Mouse (Mus musculus): Measurements from ENCODE around the gene Iqsec1. TPM values are rescaled to one million over a fixed set of nuclear protein-coding genes. Genes with fewer than 3 reads are reported as not detected.
A peak's percentile ranks its signal among the peaks of the same experiment; 100 is the strongest.

Iqsec1 gene
- polyA plus RNA-seq, 1 experiment from 2014 or later = 17.4 TPM

DNA sequence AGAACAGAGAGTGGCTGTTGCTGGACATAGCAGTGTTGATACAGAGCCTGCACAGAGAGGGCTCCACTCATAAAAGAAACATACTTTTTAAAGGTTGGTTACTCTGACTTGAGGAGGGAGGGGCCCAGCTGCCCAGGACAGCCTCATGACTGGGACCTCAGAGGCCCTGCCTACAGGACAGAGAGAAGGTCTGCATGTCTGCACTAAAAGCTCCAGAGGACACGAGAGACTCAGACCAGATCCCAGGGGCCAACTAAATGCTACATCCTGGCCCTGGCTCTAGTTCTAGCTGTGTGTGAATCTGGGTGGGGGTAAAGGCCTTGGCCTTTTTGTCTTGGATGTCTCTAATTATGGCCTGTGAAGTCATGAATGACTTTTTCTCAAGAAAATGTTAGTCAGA is 288.4 kb downstream of the Iqsec1 start:
- Histone ChIP-seq H3K4me2 (ENCODE audit: low read depth, low read length) (no peak overlapping the region), H3K9me3 (ENCODE audit: control insufficient read depth, low read length) (no peaks in the 10 kb centered on the region), H3K9ac (ENCODE audit: low read depth, low read length) (no peak overlapping the region), H3K4me1 (ENCODE audit: control insufficient read depth, insufficient read depth, low read length) (peaks cover 44% of the 10 kb centered on the region), H3K27ac (replicated peaks; ENCODE audit: low read depth, low read length) (peak overlapping the region; percentile 66), H3K27me3 (replicated peaks; ENCODE audit: control insufficient read depth, insufficient read depth, low read length) (no peaks in the 10 kb centered on the region), H3K4me3 (ENCODE audit: low read depth, low read length) (no peak overlapping the region), H3K36me3 (ENCODE audit: control insufficient read depth, insufficient read depth, low read length) (no peaks in the 10 kb centered on the region)
- DNase-seq (ENCODE audit: low spot score) (no peak), ATAC-seq (ENCODE audit: low read depth) (no peak)
- WGBS = 71% methylated on average over 1 of the region's 1 CpGs

DNA sequence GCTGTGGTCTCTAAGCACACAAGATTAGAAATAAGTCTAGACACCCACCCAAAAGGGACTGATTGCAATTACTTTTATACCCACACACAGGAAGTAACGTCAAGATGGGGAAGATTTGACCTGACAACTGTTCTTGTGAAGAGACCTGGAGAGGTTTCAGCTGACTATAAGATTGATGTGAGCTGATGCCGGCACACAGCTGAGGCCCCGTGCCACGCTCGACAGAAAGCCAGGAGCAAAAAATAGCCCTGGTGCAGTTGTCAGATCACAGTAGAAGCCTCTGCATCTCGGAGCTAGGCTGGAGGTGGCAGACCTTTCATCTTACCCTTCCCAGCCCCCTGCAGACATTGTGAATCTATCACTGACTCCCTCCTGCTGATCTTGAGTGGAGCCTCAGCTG is 289.6 kb downstream of the Iqsec1 start:
- no peak overlapping the region for H3K9ac ChIP-seq (ENCODE audit: low read depth, low read length)
- no peak overlapping the region for H3K4me2 ChIP-seq (ENCODE audit: low read depth, low read length)
- peaks cover 8% of the 10 kb centered on the region for H3K36me3 ChIP-seq (ENCODE audit: control insufficient read depth, insufficient read depth, low read length)
- no peaks in the 10 kb centered on the region for H3K9me3 ChIP-seq (ENCODE audit: control insufficient read depth, low read length)
- H3K27me3 ChIP-seq (replicated peaks; ENCODE audit: control insufficient read depth, insufficient read depth, low read length) = no peaks in the 10 kb centered on the region
- ATAC-seq (ENCODE audit: low read depth) (no peak), DNase-seq (ENCODE audit: low spot score) (peak; percentile 50)
- H3K4me1 ChIP-seq (ENCODE audit: control insufficient read depth, insufficient read depth, low read length) = peaks cover 31% of the 10 kb centered on the region
- no peak overlapping the region for H3K4me3 ChIP-seq (ENCODE audit: low read depth, low read length)
- 47% methylated on average over 6 of the region's 6 CpGs for WGBS
- no peak overlapping the region for H3K27ac ChIP-seq (replicated peaks; ENCODE audit: low read depth, low read length)

DNA sequence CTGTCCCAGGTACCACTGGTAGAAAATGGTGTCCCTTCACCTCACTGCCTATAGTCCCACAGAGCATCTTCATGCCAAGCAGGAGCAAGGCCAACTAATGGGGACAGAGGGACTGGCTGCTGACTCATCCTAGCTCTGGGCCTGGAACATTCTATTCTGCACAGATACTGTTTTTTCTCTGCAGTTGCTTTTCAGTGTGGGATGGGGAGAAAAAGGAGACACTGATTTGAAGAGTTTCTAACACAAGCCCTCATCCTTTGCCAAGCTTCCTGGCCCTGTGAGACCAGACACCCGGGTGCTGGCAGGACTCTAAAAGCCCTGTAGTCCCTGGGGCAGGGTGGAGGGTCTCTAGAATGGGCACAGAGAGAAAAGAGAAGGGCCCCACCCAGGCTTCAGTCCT is 292.7 kb downstream of the Iqsec1 start:
- H3K27ac ChIP-seq (replicated peaks; ENCODE audit: low read depth, low read length) = no peak overlapping the region
- DNase-seq (ENCODE audit: low spot score) = no peak
- peaks cover 11% of the 10 kb centered on the region; the same call in 1 of the 2 replicates for H3K4me1 ChIP-seq (ENCODE audit: control insufficient read depth, insufficient read depth, low read length)
- no peak overlapping the region for H3K4me3 ChIP-seq (ENCODE audit: low read depth, low read length)
- 80% methylated on average over 1 of the region's 1 CpGs for WGBS
- no peaks in the 10 kb centered on the region for H3K27me3 ChIP-seq (replicated peaks; ENCODE audit: control insufficient read depth, insufficient read depth, low read length)
- H3K9ac ChIP-seq (ENCODE audit: low read depth, low read length) = no peak overlapping the region
- no peak for ATAC-seq (ENCODE audit: low read depth)
- H3K9me3 ChIP-seq (ENCODE audit: control insufficient read depth, low read length) = no peaks in the 10 kb centered on the region
- peaks cover 35% of the 10 kb centered on the region for H3K36me3 ChIP-seq (ENCODE audit: control insufficient read depth, insufficient read depth, low read length)
- H3K4me2 ChIP-seq (ENCODE audit: low read depth, low read length) = no peak overlapping the region

DNA sequence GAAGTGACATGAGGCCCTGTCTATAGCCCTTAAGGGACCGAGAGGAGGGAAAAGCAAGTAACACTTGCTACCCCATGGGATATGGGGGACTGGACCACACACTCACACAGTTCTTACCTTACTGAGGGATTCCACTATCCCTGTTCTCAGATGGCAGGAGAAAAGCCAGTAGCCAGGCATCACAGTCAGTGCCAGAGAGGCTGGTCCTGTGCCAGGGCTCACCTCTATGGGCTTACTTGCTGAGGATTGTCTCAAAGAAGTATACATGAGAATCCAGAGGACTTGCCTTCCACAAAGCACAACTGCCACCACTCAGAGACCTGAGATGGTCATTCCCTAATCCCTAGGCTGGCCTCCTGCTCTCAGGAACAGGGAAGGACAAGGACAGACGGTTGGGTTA is 296.1 kb downstream of the Iqsec1 start:
- Histone ChIP-seq H3K4me2 (ENCODE audit: low read depth, low read length) (no peak overlapping the region), H3K27me3 (replicated peaks; ENCODE audit: control insufficient read depth, insufficient read depth, low read length) (no peaks in the 10 kb centered on the region), H3K4me1 (ENCODE audit: control insufficient read depth, insufficient read depth, low read length) (no peaks in the 10 kb centered on the region), H3K4me3 (ENCODE audit: low read depth, low read length) (no peak overlapping the region), H3K27ac (replicated peaks; ENCODE audit: low read depth, low read length) (no peak overlapping the region), H3K9me3 (ENCODE audit: control insufficient read depth, low read length) (no peaks in the 10 kb centered on the region), H3K9ac (ENCODE audit: low read depth, low read length) (no peak overlapping the region), H3K36me3 (ENCODE audit: control insufficient read depth, insufficient read depth, low read length) (peaks cover 67% of the 10 kb centered on the region)
- 68% methylated on average over 2 of the region's 2 CpGs for WGBS
- no peak for ATAC-seq (ENCODE audit: low read depth)
- no peak for DNase-seq (ENCODE audit: low spot score)

DNA sequence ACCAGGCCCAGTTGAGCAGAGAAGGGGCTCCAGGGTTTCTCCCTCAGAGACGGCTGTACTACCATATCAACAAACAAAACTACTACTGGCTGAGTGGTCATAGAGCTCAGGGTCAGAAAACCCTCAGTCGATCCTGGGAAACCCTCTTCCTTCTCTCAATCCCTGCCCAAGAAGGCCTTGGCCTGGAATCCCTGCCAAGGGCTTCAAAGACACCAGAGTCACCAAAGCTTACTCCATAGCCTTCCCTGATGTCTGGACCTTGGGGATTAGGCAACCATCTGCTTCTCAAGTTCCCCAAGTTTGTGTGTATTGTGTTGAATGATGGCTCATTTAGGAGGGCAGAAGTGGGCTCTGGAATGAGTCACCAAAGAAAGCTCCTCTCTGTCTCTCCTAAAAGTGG is 296.6 kb downstream of the Iqsec1 start:
- Histone ChIP-seq H3K9me3 (ENCODE audit: control insufficient read depth, low read length) (no peaks in the 10 kb centered on the region), H3K4me3 (ENCODE audit: low read depth, low read length) (no peak overlapping the region), H3K27me3 (replicated peaks; ENCODE audit: control insufficient read depth, insufficient read depth, low read length) (no peaks in the 10 kb centered on the region), H3K27ac (replicated peaks; ENCODE audit: low read depth, low read length) (no peak overlapping the region), H3K36me3 (ENCODE audit: control insufficient read depth, insufficient read depth, low read length) (peaks cover 71% of the 10 kb centered on the region), H3K4me1 (ENCODE audit: control insufficient read depth, insufficient read depth, low read length) (no peaks in the 10 kb centered on the region), H3K4me2 (ENCODE audit: low read depth, low read length) (no peak overlapping the region), H3K9ac (ENCODE audit: low read depth, low read length) (no peak overlapping the region)
- 56% methylated on average over 2 of the region's 2 CpGs for WGBS
- DNase-seq (ENCODE audit: low spot score) (no peak), ATAC-seq (ENCODE audit: low read depth) (no peak)

DNA sequence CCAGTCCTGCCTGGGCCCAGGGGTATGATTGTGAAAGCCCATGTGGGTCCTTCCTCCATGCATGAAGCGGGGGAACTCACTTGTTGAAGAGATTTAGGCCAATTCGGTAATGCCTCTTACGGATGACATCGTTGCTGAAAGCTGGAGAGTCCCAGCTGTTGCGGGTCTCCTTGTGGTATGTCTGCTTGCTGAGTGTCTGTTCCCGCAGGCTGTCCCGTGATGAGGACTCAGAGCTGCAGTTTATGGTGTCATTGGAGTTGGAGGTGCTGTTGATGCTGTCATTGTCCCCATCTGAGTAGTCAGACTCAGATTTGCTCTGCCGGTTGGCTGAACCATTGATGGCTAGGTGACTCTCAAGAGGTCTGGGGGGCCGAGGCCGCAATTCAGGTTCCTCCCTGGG is 299.0 kb downstream of the Iqsec1 start:
- Histone ChIP-seq H3K4me2 (ENCODE audit: low read depth, low read length) (no peak overlapping the region), H3K27ac (replicated peaks; ENCODE audit: low read depth, low read length) (no peak overlapping the region), H3K4me3 (ENCODE audit: low read depth, low read length) (no peak overlapping the region), H3K9ac (ENCODE audit: low read depth, low read length) (no peak overlapping the region), H3K27me3 (replicated peaks; ENCODE audit: control insufficient read depth, insufficient read depth, low read length) (no peaks in the 10 kb centered on the region), H3K4me1 (ENCODE audit: control insufficient read depth, insufficient read depth, low read length) (peaks cover 11% of the 10 kb centered on the region; the same call in 1 of the 2 replicates), H3K9me3 (ENCODE audit: control insufficient read depth, low read length) (no peaks in the 10 kb centered on the region), H3K36me3 (ENCODE audit: control insufficient read depth, insufficient read depth, low read length) (peaks cover 70% of the 10 kb centered on the region)
- ATAC-seq (ENCODE audit: low read depth) (no peak), DNase-seq (ENCODE audit: low spot score) (no peak)
- 93% methylated on average over 10 of the region's 10 CpGs for WGBS

DNA sequence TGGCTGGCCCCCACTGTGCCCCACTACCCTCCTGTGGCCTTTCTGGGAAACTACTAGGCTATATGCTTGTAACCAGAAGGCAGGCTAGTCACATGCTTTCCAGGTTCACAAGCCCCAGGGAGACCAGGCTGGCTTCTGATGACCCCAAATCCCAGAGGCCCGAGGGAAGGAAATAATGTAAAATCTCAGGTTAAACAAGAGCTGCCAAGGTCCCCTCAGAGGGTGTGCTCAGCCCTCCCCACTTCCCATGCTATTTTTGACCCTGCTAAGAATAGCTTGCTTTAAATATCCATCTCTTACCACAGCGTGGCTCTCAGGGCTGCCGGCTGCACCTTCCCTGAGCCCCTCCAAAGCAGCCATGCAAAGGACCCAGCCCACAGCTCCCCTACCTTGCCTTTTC is 299.7 kb downstream of the Iqsec1 start:
- peak; percentile 44 for ATAC-seq (ENCODE audit: low read depth)
- Histone ChIP-seq H3K9me3 (ENCODE audit: control insufficient read depth, low read length) (no peaks in the 10 kb centered on the region), H3K36me3 (ENCODE audit: control insufficient read depth, insufficient read depth, low read length) (peaks cover 62% of the 10 kb centered on the region), H3K4me1 (ENCODE audit: control insufficient read depth, insufficient read depth, low read length) (peaks cover 11% of the 10 kb centered on the region; the same call in 1 of the 2 replicates), H3K4me3 (ENCODE audit: low read depth, low read length) (no peak overlapping the region), H3K27ac (replicated peaks; ENCODE audit: low read depth, low read length) (no peak overlapping the region), H3K4me2 (ENCODE audit: low read depth, low read length) (no peak overlapping the region), H3K9ac (ENCODE audit: low read depth, low read length) (no peak overlapping the region), H3K27me3 (replicated peaks; ENCODE audit: control insufficient read depth, insufficient read depth, low read length) (no peaks in the 10 kb centered on the region)
- 40% methylated on average over 3 of the region's 3 CpGs for WGBS
- DNase-seq (ENCODE audit: low spot score) = peak; percentile 29

DNA sequence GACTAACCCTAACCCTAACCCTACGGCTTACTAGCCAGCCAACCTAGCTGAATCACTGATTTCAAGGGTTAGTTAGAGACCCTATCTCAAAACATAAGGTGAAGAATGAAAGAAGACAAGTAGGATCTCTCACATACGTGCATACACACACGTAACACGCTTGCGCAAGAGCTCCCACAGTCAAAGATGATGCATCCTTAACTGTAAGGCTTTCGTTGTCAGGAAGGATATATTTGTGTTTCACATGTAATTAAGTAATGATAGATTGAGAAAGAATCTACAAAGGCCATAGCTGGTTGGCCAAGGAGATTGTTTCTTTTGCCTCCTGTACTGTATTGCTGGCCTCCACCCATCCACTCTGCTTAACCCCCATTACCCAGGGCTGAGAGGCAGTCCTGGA is 300.5 kb downstream of the Iqsec1 start:
- no peak for DNase-seq (ENCODE audit: low spot score)
- Histone ChIP-seq H3K27ac (replicated peaks; ENCODE audit: low read depth, low read length) (no peak overlapping the region), H3K9ac (ENCODE audit: low read depth, low read length) (no peak overlapping the region), H3K9me3 (ENCODE audit: control insufficient read depth, low read length) (no peaks in the 10 kb centered on the region), H3K36me3 (ENCODE audit: control insufficient read depth, insufficient read depth, low read length) (peaks cover 60% of the 10 kb centered on the region), H3K4me2 (ENCODE audit: low read depth, low read length) (no peak overlapping the region), H3K27me3 (replicated peaks; ENCODE audit: control insufficient read depth, insufficient read depth, low read length) (no peaks in the 10 kb centered on the region), H3K4me1 (ENCODE audit: control insufficient read depth, insufficient read depth, low read length) (peaks cover 11% of the 10 kb centered on the region; the same call in 1 of the 2 replicates), H3K4me3 (ENCODE audit: low read depth, low read length) (no peak overlapping the region)
- WGBS = 95% methylated on average over 6 of the region's 6 CpGs
- ATAC-seq (ENCODE audit: low read depth) = no peak

DNA sequence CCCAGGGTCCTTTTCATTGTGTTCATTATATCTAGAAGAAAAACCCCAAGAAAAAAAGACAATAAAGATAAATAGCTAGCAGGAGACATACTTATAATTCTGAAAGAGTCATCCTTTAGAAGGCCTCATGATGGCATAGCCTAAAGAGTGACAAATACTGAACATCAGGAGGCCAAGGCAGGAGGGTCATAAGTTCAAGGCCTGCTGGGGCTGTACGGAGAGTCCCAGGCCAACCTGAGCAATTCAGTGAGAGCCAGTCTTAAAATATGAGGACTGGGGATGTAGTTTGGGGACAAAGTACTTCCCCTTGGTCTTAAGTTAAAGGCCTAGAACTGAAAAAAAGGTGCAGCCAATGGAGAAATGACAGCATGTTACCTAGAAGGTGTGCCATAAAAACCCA is 301.7 kb downstream of the Iqsec1 start:
- DNase-seq (ENCODE audit: low spot score) (no peak), ATAC-seq (ENCODE audit: low read depth) (no peak)
- Histone ChIP-seq H3K27ac (replicated peaks; ENCODE audit: low read depth, low read length) (no peak overlapping the region), H3K4me1 (ENCODE audit: control insufficient read depth, insufficient read depth, low read length) (peaks cover 11% of the 10 kb centered on the region; the same call in 1 of the 2 replicates), H3K9ac (ENCODE audit: low read depth, low read length) (no peak overlapping the region), H3K4me2 (ENCODE audit: low read depth, low read length) (no peak overlapping the region), H3K36me3 (ENCODE audit: control insufficient read depth, insufficient read depth, low read length) (peaks cover 48% of the 10 kb centered on the region), H3K4me3 (ENCODE audit: low read depth, low read length) (no peak overlapping the region), H3K9me3 (ENCODE audit: control insufficient read depth, low read length) (no peaks in the 10 kb centered on the region), H3K27me3 (replicated peaks; ENCODE audit: control insufficient read depth, insufficient read depth, low read length) (no peaks in the 10 kb centered on the region)
- 66% methylated on average over 1 of the region's 1 CpGs for WGBS

Data from embryonic facial prominence, embryonic 14.5 days (tissue).